Mouse (Mus musculus): ENCODE data around the gene Kat2b. TPM values are rescaled to one million over a fixed set of nuclear protein-coding genes. Genes with fewer than 3 reads are reported as not detected.
A peak's percentile ranks its signal among the peaks of the same experiment; 100 is the strongest.

Gene Kat2b
- total and polyA plus RNA-seq, 2 experiments, result 15.6 to 57.4 TPM

DNA sequence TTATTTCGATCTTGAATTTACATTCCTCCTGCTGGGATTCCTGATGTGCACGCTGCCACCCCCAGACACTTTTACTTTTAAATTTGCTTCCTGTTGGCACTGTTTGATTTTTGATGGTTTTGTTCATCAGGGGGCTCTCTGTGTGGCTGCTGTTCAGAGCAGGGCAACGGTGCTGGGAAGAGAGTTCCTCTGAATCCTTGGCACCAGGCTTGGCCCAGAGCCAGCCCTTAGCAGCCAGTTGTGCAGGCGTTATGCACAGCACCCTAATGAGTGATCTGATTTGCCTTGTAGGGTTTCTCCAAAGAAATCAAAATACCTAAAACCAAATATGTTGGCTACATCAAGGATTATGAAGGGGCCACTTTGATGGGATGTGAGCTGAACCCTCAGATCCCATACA is 93.1 kb downstream of the Kat2b start:
- WGBS, result 61% methylated on average over 4 of the region's 4 CpGs
- Histone ChIP-seq H3K79me2 (ENCODE audit: control insufficient read depth, insufficient read depth, low read length) (no peaks in the 10 kb centered on the region), H3K27ac (replicated peaks; ENCODE audit: insufficient read depth, low read depth, low read length) (no peak overlapping the region), H3K4me1 (ENCODE audit: control insufficient read depth, insufficient read depth, low read length) (peaks cover 9% of the 10 kb centered on the region; the same call in 1 of the 2 replicates), H3K4me3 (ENCODE audit: insufficient read depth, low read depth, low read length) (no peak overlapping the region), H3K36me3 (ENCODE audit: control insufficient read depth, insufficient read depth, low read length) (peaks cover 61% of the 10 kb centered on the region), H3K9ac (ENCODE audit: low read depth, low read length) (no peak overlapping the region), H3K27me3 (ENCODE audit: control insufficient read depth, insufficient read depth, low read length) (no peaks in the 10 kb centered on the region)
- TF ChIP-seq CTCF (IDR thresholded peaks at IDR 0.05; ENCODE audit: low read depth, low read length) (no peak), POLR2A (IDR thresholded peaks at IDR 0.05; ENCODE audit: extremely low read depth, insufficient read depth, low read length) (no peak)
- DNase-seq (ENCODE audit: extremely low read depth, low read depth, low spot score), result no peak

DNA sequence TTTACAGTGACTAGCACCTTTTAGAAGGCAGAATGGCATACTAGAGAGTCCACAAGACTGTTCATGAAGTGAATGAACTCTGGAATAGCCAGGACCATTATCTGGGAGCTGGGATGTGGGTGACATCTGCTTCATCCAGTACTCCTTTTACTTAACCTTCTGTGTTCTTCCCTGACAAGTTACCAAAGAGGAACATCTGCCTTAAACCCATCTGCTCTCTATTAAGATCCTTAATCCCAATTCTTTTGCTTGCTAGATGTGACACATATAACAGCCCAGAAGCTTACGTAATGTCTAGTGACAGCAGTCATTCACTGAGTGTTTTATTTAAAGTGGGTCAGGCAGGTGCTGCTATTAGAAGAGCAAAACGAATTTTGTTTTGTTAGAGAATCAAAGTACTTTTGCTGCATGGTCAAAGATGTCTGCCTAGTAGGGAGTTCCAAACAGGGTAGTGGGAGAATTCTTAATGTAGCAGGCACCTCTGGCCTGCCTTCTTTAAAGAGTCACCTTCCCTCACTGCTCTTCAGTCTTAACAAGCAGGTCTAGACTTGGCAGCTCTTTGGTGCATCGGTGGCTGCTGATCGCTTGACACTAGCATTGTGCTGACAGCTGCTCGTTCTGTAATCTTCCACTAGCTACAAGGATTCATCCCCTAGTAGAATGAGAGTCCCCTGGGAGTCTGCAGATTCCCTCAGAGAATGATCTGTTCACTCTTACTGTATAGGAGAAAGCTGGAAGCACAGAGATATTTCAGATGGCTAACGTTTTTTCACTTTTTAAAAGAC is 94.6 kb downstream of the Kat2b start:
- H3K36me3 ChIP-seq (ENCODE audit: control insufficient read depth, insufficient read depth, low read length), result peaks cover 75% of the 10 kb centered on the region
- peaks cover 3% of the 10 kb centered on the region; the same call in 1 of the 2 replicates for H3K4me1 ChIP-seq (ENCODE audit: control insufficient read depth, insufficient read depth, low read length)
- no peak overlapping the region for H3K27ac ChIP-seq (replicated peaks; ENCODE audit: insufficient read depth, low read depth, low read length)
- WGBS, result 87% methylated on average over 6 of the region's 6 CpGs
- H3K9ac ChIP-seq (ENCODE audit: low read depth, low read length), result no peak overlapping the region
- DNase-seq (ENCODE audit: extremely low read depth, low read depth, low spot score), result no peak
- TF ChIP-seq POLR2A (IDR thresholded peaks at IDR 0.05; ENCODE audit: extremely low read depth, insufficient read depth, low read length) (no peak), CTCF (IDR thresholded peaks at IDR 0.05; ENCODE audit: low read depth, low read length) (no peak)
- H3K27me3 ChIP-seq (ENCODE audit: control insufficient read depth, insufficient read depth, low read length), result no peaks in the 10 kb centered on the region
- no peak overlapping the region for H3K4me3 ChIP-seq (ENCODE audit: insufficient read depth, low read depth, low read length)
- H3K79me2 ChIP-seq (ENCODE audit: control insufficient read depth, insufficient read depth, low read length), result no peaks in the 10 kb centered on the region

DNA sequence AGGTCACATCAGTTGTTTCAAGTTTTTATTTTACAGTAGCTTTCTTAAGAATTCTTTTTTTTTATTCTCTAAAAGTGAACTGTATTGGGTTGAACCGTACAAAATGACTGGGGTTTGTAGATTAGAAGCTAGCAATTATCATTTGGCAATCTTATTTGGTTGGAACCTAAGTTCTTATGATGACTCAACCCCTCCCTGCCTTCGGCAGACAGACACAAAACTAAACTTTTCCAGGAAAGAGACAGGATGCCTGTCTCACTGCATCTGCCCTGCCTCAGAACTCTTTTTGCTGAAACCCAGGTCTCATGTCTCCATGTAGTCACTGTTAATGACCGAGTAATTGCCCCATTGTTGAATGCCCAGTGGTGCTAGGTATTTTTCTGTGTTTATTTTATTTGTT is 97.6 kb downstream of the Kat2b start:
- H3K27me3 ChIP-seq (ENCODE audit: control insufficient read depth, insufficient read depth, low read length), result no peaks in the 10 kb centered on the region
- no peaks in the 10 kb centered on the region for H3K4me1 ChIP-seq (ENCODE audit: control insufficient read depth, insufficient read depth, low read length)
- no peak overlapping the region for H3K9ac ChIP-seq (ENCODE audit: low read depth, low read length)
- peaks cover 80% of the 10 kb centered on the region for H3K36me3 ChIP-seq (ENCODE audit: control insufficient read depth, insufficient read depth, low read length)
- 76% methylated on average over 3 of the region's 3 CpGs for WGBS
- H3K27ac ChIP-seq (replicated peaks; ENCODE audit: insufficient read depth, low read depth, low read length), result no peak overlapping the region
- no peaks in the 10 kb centered on the region for H3K79me2 ChIP-seq (ENCODE audit: control insufficient read depth, insufficient read depth, low read length)
- no peak for DNase-seq (ENCODE audit: extremely low read depth, low read depth, low spot score)
- H3K4me3 ChIP-seq (ENCODE audit: insufficient read depth, low read depth, low read length), result no peak overlapping the region
- TF ChIP-seq CTCF (IDR thresholded peaks at IDR 0.05; ENCODE audit: low read depth, low read length) (no peak), POLR2A (IDR thresholded peaks at IDR 0.05; ENCODE audit: extremely low read depth, insufficient read depth, low read length) (no peak)

DNA sequence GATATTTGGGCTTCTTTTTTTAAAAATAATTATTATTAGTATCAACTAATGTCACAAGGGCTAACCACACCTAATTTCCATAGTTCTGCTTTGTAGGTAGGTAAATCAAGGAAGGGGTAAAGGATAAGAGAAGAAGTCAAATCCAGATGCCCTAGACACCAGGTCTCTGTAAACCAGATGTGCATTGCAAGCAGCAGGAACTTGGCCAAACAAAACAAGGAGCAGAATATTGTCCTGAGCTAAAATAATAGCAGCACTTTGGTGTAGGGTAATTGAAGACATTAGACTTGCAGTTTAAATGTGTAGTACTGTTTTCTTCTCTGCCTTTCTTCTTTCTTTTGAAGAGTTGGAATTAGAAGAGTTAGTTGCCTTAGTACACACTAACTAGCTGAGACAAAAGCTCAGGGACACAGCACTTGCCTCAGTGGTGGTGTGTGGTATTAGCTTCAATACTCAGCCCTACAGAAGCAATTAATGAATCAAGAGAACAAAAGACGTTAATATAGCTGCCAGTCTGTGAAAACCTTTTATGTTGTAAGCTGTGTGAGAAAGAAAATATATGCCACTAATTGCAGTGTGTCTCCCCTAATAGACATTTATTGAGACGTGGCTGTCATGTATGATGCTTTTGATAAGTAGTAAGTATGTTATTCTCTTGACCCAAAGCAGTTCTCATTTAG is 98.2 kb downstream of the Kat2b start:
- no peak for DNase-seq (ENCODE audit: extremely low read depth, low read depth, low spot score)
- H3K27ac ChIP-seq (replicated peaks; ENCODE audit: insufficient read depth, low read depth, low read length), result no peak overlapping the region
- TF ChIP-seq POLR2A (IDR thresholded peaks at IDR 0.05; ENCODE audit: extremely low read depth, insufficient read depth, low read length) (no peak), CTCF (IDR thresholded peaks at IDR 0.05; ENCODE audit: low read depth, low read length) (no peak)
- 94% methylated on average over 2 of the region's 2 CpGs for WGBS
- H3K27me3 ChIP-seq (ENCODE audit: control insufficient read depth, insufficient read depth, low read length), result no peaks in the 10 kb centered on the region
- H3K4me3 ChIP-seq (ENCODE audit: insufficient read depth, low read depth, low read length), result no peak overlapping the region
- peaks cover 80% of the 10 kb centered on the region for H3K36me3 ChIP-seq (ENCODE audit: control insufficient read depth, insufficient read depth, low read length)
- no peaks in the 10 kb centered on the region for H3K4me1 ChIP-seq (ENCODE audit: control insufficient read depth, insufficient read depth, low read length)
- H3K9ac ChIP-seq (ENCODE audit: low read depth, low read length), result no peak overlapping the region
- H3K79me2 ChIP-seq (ENCODE audit: control insufficient read depth, insufficient read depth, low read length), result no peaks in the 10 kb centered on the region

DNA sequence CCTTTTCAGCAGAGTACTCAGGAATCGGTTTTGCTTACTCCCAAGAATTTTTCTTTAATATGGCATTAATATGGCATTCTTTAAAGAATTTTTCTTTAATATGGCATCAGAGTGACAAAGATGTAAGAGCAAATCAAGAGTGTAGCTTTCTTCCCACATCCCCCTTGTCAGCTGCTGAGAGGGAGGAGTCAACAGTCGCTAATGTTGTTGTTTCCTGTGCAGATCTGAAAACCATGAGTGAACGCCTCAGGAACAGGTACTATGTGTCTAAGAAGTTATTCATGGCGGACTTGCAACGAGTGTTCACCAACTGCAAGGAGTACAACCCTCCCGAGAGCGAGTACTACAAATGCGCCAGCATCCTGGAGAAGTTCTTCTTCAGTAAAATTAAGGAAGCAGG is 103.8 kb downstream of the Kat2b start:
- H3K36me3 ChIP-seq (ENCODE audit: control insufficient read depth, insufficient read depth, low read length), result peaks cover 58% of the 10 kb centered on the region
- TF ChIP-seq POLR2A (IDR thresholded peaks at IDR 0.05; ENCODE audit: extremely low read depth, insufficient read depth, low read length) (no peak), CTCF (IDR thresholded peaks at IDR 0.05; ENCODE audit: low read depth, low read length) (no peak)
- 87% methylated on average over 8 of the region's 8 CpGs for WGBS
- DNase-seq (ENCODE audit: extremely low read depth, low read depth, low spot score), result no peak
- no peaks in the 10 kb centered on the region for H3K27me3 ChIP-seq (ENCODE audit: control insufficient read depth, insufficient read depth, low read length)
- no peak overlapping the region for H3K27ac ChIP-seq (replicated peaks; ENCODE audit: insufficient read depth, low read depth, low read length)
- no peak overlapping the region for H3K9ac ChIP-seq (ENCODE audit: low read depth, low read length)
- no peaks in the 10 kb centered on the region for H3K79me2 ChIP-seq (ENCODE audit: control insufficient read depth, insufficient read depth, low read length)
- no peaks in the 10 kb centered on the region for H3K4me1 ChIP-seq (ENCODE audit: control insufficient read depth, insufficient read depth, low read length)
- no peak overlapping the region for H3K4me3 ChIP-seq (ENCODE audit: insufficient read depth, low read depth, low read length)

DNA sequence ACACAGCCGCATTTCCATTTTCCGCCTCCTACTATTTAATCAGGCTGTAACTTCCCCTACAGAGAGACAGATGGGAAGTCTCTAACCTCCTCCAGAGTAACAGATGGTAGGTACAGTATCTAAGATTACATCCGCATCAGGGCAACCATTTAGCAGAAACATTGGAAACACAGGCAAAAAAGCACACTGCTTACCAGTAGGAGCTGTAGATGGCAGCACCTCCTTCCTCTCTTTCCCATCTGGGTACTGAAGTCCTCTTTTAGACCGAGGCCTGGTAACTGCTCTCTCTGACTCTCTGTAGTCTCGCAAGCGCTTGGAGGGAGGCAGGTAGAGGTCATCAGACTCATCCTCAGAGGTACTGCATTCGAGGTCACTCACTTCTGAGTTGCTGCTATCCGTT is 112.1 kb downstream of the Kat2b start:
- peak; percentile 29 for DNase-seq (ENCODE audit: extremely low read depth, low read depth, low spot score)

More for the DNA sequence above, 112.1 kb downstream of the Kat2b start:
- Histone ChIP-seq H3K79me2 (ENCODE audit: control insufficient read depth, insufficient read depth, low read length) (no peaks in the 10 kb centered on the region), H3K4me3 (ENCODE audit: insufficient read depth, low read depth, low read length) (no peak overlapping the region), H3K4me1 (ENCODE audit: control insufficient read depth, insufficient read depth, low read length) (no peaks in the 10 kb centered on the region), H3K27ac (replicated peaks; ENCODE audit: insufficient read depth, low read depth, low read length) (no peak overlapping the region), H3K36me3 (ENCODE audit: control insufficient read depth, insufficient read depth, low read length) (peaks cover 2% of the 10 kb centered on the region; the same call in 1 of the 2 replicates), H3K27me3 (ENCODE audit: control insufficient read depth, insufficient read depth, low read length) (no peaks in the 10 kb centered on the region), H3K9ac (ENCODE audit: low read depth, low read length) (no peak overlapping the region)
- 76% methylated on average over 8 of the region's 8 CpGs for WGBS
- TF ChIP-seq POLR2A (IDR thresholded peaks at IDR 0.05; ENCODE audit: extremely low read depth, insufficient read depth, low read length), result no peak
- TF ChIP-seq CTCF (IDR thresholded peaks at IDR 0.05; ENCODE audit: low read depth, low read length), result peak; percentile 43
